Mouse (Mus musculus): ENCODE data around the gene Esp22.
"Not testable (repeated sequence)": the region's sequence is repeated elsewhere in the genome, so short reads cannot be mapped to it uniquely, and the experiment has no call there.

Esp22 gene

DNA sequence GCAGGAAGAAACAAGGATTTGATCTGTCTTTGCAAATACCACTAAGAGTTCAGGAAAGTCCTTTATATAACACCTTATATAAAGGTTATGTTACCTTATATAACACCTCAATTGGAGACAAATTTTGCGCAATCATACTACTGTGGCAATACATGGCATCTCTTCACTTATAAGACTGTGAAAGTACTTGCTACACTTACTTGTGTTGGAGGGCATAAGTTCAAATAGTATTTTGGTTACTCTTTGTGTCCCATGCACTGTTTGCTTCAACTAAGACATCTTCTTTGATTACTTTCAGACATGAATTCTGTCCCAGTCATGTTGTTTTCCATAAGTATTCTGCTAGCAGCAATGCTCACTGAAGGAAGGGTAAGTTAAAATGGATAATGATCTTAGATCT, at the start of gene Esp22:
Gene Esp22, plus strand, starts transcription at position 301 of the 400 bp plus-strand sequence.
- no peak for DNase-seq (ENCODE audit: low spot score in 2 of 2)

DNA sequence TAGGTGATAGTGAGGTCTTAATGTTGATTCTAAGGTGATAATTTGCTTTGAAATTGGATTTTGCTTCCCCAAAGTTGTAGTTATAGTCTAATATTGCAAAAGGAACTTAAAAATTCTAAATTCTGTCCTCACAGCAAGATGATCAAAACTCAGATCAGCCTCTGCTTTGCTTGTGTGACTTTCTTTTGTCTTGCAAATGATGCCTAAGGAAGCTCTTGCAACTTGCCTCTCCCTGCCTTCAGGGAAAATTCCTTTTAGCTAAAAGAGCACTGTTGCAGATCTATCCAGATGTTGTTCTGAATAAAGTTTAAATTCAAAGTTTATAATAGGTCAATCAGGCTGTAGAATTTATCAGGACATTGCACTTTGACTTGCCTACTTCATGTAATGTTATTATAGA, 31.5 kb upstream of the Esp22 start:
- no peak for DNase-seq (ENCODE audit: low spot score in 2 of 2)

DNA sequence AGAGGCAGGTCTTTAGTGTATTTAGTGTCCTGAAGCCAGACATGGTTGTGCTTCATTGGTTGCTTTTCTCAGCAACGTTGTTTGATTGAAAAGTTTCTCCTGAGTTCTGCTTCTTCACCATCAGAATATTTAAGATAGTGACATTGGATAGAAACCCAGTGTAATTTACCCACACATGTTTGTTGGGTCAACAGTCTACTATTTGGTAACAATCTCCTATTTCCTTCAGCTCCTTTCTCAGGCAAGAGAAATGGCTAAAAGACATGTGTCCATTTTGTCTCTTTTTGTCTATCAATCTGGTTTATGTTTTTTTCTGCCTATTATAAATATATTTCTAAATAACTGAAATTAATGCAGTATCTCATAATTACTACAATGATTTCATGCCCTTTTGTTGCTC, 18.2 kb upstream of the Esp22 start, which contains the start of gene Esp23:
Gene Esp23, minus strand, starts transcription at position 101 of the 400 bp plus-strand sequence.
- no peak for DNase-seq (ENCODE audit: low spot score in 2 of 2)

DNA sequence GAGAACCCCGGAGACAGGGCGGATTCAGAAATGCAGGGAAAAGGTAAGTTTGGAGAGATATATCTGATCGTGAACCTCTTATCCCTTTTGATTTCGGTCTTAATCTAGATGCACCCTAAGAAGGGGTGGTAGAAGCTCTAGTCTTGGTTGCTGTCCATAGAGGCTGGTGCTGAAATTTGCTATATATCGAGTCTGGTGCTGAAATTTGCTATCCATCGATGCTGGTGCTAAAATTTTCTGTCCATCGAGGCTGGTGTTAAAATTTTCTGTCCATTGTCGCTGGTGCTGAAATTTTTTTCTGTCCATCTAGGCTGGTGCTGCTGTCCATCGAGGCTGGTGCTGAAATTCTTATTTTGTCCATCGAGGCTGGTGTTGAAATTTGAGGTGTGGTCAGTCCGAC, 12.0 kb downstream of the Esp22 start:
- DNase-seq (ENCODE audit: low spot score in 2 of 2) = not testable (repeated sequence)

DNA sequence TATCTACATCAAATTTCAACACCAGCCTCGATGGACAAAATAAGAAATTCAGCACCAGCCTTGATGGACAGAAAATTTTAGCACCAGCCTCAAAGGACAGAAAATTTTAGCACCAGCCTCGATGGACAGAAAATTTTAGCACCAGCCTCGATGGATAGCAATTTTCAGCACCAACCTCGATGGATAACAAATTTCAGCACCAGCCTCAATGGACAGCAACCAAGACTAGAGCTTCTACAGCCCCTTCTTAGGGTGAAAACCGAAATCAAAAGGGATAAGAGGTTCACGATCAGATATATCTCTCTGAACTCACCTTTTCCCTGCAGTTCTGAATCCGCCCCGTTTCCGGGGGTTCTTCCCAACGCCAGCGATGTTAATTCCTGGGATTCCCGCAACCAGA, 34.0 kb downstream of the Esp22 start:
- DNase-seq (ENCODE audit: low spot score in 2 of 2) = not testable (repeated sequence)

Data from urinary bladder, postnatal 36 days (tissue).